Mouse (Mus musculus) kidney, postnatal 36 days (tissue): ENCODE measurements around the gene Ss18l2.

ENCODE experiments used
- DNase-seq, 2 experiments: peaks; one replicate each; pipeline ENCODE4 v3.0.0; 2021 to 2022; ENCODE audit warnings: mixed read lengths in 2 of 2

Ss18l2 gene

DNA sequence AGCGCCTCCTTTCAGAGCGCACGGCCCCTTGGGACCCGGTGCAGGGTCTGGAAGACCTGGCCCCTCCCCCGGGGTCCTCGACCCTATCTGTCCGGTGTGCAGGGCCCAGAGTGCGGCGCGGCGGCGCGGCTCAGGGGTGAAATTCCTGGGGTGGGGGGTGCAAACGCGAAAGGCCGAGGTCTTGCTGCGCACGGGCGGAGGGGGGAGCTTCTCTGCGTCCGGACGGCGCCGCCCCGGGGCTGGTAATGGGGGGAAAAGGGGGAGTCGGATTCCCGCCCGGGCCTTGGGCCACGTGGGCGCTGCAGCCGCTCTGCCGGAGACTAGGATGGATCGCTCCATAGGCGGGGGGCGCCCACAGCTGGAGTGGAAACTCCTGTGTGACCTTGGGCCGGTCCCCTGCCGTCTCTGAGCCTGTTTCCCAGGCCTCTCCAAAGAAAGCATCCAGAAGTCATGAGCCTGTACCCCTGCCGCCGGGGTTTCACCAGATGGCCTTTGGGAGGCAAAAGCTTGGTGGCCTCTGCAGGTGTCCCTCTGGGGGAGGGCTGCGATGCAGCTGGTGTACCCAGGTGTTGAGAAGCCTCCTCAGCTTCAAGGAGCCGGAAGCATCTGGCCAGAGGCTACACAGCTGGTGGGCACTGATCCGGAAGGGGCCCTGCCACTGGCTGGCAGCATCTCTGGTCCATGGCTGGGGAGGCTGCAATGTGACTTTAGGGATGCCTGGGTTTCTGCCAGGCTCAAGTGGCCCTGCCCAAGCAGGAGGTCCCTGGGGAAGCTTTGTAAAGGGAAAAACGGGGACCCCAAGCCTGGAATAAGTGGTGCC is 50.4 kb downstream of the Ss18l2 start:
- DNase-seq = peak; percentile 72 to 77

GRCm38 (mm10) chr9:121761091-121761665 is 51.0 kb downstream of the Ss18l2 start:
- no peak for DNase-seq

DNA sequence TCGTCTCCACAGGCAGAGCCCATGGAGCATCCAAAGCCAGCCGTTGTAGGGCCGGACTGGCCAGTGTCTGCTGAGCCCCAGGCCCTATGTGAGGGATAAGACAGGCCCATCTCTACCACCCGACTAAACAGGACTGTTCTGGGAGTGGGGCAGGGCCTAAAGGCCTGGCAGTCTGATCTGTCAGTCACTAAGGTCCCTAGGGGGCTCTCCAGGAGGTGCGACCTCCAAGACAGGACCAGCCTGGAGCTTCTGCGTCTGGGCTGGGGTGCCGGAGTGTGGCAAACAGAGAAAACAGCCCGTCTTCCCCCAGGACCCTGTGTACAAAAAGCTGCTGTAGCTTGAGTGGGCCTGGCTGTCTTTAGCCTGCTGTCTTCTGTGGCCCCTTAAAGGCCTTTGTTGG is 51.7 kb downstream of the Ss18l2 start:
- no peak for DNase-seq

DNA sequence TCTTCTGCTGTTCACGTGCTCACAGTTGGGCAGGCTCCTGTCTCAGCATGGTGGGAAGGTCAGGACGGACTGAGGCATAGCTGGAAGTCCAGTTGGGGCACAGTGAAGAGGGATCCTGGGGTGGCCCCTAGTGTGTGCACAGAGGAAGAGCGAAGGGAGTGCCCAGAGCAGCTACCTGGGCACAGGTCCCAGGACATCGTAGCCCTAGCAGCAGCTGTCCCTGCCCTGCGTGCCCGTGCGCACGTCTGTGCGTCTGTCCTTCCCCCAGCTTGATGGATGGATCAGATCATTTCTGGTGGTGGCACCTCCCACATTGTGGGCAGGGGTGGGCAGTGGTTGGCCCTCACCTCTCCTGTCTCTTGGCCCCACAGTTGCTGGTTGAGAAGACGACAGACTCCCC is 52.1 kb downstream of the Ss18l2 start:
- DNase-seq = no peak

DNA sequence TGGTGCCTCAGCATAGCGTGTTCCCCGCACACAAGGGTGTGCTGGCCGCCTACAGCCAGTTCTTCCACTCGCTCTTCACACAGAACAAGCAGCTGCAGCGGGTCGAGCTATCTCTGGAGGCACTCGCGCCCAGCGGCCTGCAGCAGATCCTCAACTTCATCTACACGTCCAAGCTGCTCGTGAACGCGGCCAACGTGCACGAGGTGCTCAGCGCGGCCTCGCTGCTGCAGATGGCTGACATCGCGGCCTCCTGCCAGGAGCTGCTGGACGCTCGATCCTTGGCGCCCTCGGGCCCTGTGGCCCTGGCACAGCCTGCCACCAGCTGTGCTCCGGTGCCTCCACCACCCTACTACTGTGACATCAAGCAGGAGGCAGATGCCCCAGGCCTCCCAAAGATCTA is 52.6 kb downstream of the Ss18l2 start:
- DNase-seq = no peak
